Mouse (Mus musculus): ENCODE data around the gene Zfp524.
A peak's percentile ranks its signal among the peaks of the same experiment; 100 is the strongest.

Zfp524 gene

GRCm38 (mm10) chr7:5051193-5052192 lies 37.3 kb downstream of the Zfp524 start, which contains the start of gene Zfp580:
Gene Zfp580 (plus strand): TSS chr7:5051538.
- peak; percentile 87 to 88 for DNase-seq

DNA sequence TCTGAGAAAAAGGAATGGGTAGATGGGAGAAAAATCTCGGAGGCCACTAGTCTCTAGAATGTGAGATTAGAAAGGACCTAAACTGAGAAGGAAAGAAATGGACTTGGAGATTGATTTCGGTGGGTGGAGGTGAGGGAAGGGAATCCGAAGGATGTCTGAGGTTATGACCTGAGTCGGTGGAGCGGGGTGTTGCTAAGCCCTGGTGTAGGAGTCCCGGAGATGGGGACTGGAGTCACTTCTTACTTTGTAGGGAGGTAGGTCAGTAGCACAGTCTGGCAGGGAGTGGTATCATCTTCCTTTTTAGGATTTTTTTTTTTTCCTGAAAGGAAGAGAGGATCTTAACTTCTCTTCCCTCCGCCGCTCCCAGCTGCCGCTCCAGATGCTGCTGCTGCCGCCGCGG lies 38.2 kb downstream of the Zfp524 start:
- no peak for DNase-seq

GRCm38 (mm10) chr7:5052931-5053343 lies 38.7 kb downstream of the Zfp524 start:
- no peak for DNase-seq

- peak; percentile 48 to 51 for DNase-seq
Observed at GRCm38 (mm10) chr7:5053456-5054179, 39.4 kb downstream of the Zfp524 start.

GRCm38 (mm10) chr7:5056651-5057263 lies 42.5 kb downstream of the Zfp524 start:
- DNase-seq: peak; percentile 52 to 62

GRCm38 (mm10) chr7:5057381-5057780 lies 43.2 kb downstream of the Zfp524 start:
- no peak for DNase-seq

- no peak for DNase-seq
Observed at GRCm38 (mm10) chr7:5057804-5058203, 43.6 kb downstream of the Zfp524 start.

DNA sequence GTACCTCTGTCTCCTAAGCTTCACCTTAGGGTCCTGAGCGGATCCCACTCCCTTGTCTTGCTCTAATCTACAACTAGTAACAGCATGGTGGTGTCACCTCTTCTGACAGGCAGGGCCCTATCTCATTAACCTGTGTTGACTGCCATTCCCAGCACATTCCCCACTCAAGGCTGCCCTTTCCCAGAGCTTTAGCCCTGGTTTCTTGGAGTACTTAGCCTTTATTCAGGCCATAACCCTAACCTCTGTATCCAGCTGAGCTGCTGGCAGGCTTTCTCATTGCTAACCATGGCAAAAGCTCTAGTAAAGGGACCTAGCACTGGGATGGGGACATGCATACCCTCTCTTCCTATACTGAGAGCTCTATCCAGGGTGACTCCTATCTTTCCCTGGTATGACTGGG lies 44.4 kb downstream of the Zfp524 start:
- DNase-seq: no peak

- no peak for DNase-seq
Observed at GRCm38 (mm10) chr7:5059421-5059820, 45.2 kb downstream of the Zfp524 start.

DNA sequence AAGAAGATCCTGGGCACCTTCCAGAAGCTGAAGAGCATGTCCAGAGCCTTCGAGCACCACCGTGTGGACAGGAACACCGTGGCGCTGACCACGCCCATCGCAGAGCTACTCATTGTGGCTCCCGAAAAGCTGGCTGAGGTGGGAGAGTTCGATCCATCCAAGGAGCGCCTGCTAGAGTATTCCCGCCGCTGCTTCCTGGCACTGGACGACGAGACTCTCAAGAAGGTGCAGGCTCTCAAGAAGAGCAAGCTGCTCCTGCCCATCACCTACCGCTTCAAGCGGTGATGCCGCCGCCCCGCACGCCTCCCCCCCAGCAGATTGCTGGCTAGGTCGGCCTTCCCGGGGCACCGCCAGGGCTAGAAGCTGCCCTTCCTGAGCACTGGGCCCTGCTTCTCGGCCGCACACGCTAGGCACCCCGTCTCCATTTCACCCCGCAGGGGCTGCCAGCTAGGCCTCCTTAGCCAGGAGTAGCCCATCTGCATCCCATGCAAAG lies 46.1 kb downstream of the Zfp524 start:
- peak; percentile 86 to 87 for DNase-seq

- peak; percentile 99 to 100 for DNase-seq
Observed at GRCm38 (mm10) chr7:5060944-5061773, 46.9 kb downstream of the Zfp524 start.

- peak; percentile 94 to 96 for DNase-seq
Observed at GRCm38 (mm10) chr7:5061774-5062359, 47.7 kb downstream of the Zfp524 start, which contains the start of gene U2af2. Gene U2af2 (plus strand): TSS chr7:5062143.

DNA sequence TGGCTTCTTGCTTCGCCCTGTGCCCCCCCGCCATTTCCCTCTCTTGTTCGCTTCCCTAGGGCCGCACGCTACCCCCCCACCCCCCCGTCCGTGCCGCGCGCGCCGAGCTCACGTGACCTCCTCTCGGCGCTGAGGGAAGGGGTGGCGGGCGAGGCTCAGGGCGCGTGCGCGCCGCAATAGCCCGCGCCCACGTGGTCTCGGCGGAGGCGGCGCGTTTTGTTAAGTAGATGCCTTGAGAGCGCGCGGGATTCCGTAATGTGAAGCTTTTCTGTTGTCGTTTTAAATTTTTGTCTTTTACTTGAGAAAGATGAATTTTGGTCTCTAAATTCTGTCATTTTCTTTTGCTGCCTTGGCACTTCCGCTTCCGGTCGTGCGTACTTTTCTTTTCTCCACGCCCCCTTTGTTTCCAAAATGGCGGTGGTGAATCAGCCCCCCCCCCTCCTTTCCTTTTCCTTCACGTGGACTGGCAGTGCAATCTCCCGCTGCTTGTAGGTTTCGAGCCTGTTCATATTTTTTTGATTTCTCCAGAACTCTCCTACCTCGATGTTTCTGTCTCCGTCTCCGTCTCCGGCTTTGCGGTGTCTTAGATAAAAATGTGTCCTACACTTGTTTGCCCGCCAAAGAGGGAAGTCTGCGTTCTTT lies 48.3 kb downstream of the Zfp524 start:
- DNase-seq: no peak

DNA sequence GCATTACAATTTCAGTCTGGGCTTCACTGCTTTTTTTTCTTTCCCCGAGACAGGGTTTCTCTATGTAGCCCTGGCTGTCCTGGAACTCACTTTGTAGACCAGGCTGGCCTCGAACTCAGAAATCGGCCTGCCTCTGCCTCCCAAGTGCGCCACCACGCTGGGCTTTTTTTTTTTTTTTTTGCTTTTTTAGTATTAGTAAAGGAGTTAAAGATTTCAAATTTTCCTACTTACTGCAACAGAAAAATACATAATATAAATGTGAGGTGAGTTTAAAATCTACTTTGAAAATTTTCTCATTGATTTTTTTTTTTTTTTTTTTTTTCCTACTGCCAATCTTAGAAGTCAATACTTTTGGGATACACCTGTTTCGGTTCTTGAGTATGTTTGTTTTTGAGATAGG lies 50.7 kb downstream of the Zfp524 start:
- DNase-seq: no peak

Data from cerebellum, postnatal 36 days (tissue).